In genomic region chr19:7264088-7264765, GRCm38 (mm10) we compare ENCODE assay signal across 9 mouse cellular contexts. TPM values are rescaled to one million over a fixed set of nuclear protein-coding genes. Genes with fewer than 3 reads are reported as not detected.
DNase-seq lines count a peak whose midpoint lies in the region; ATAC-seq lines count a peak whose summit lies in the region.
"Had no signal": no experiment of that assay in that cellular context is flagged by ENCODE, and none has a peak within 500 bp of the region (broad histone marks: within the 10 kb centered on the region; RNA-seq: fewer than 3 reads in every experiment).

No protein-coding gene starts in this region.

- no peaks in the 10 kb centered on the region for H3K36me3 ChIP-seq in forebrain, embryonic 13.5 days (ENCODE audit: poor library complexity, severe bottlenecking)
- H3K36me3 ChIP-seq: liver, embryonic 15.5 days had no signal

- peak overlapping the region; percentile 40 for H3K4me2 ChIP-seq in forebrain, embryonic 13.5 days
- H3K4me2 ChIP-seq: liver, embryonic 15.5 days had no signal

- intact Hi-C loops in heart, postnatal 14 days (cut with DNase I): loop anchor here (2.0 to 10.0 kb wide), 2 partner anchors 81 to 351 kb away; partner anchors contain the start of gene Hrasls5

- no peak overlapping the region for H3K4me3 ChIP-seq in forebrain, embryonic 13.5 days
- H3K4me3 ChIP-seq: liver, embryonic 15.5 days had no signal

- H3K9ac ChIP-seq in forebrain, embryonic 13.5 days: 0 out of 2 replicates have a peak overlapping the region, but pooled peaks have one; percentile 98
- H3K9ac ChIP-seq: liver, embryonic 15.5 days had no signal

- 12% methylated on average over 9 of the region's 9 CpGs for WGBS in forebrain, embryonic 13.5 days

- DNase-seq in Muller cell, postnatal 12 days (ENCODE audit: inconsistent ontology term): peak; percentile 74
- DNase-seq in cerebellum, adult 11 months: peak; percentile 79
- peak; percentile 86 to 91 for DNase-seq in heart, postnatal 14 days
- DNase-seq in kidney, postnatal 4 days: peak; percentile 91
- DNase-seq in skeletal muscle tissue, adult 2 months (ENCODE audit: low read depth, low spot score): peak; percentile 63
- peak; percentile 72 for DNase-seq in yolk sac, embryonic 10.5 days (ENCODE audit: low spot score)

- H3K27me3 ChIP-seq in forebrain, embryonic 13.5 days: no peaks in the 10 kb centered on the region

- peaks cover 40% of the 10 kb centered on the region for H3K4me1 ChIP-seq in forebrain, embryonic 13.5 days

- peak overlapping the region; percentile 100 for H3K27ac ChIP-seq in forebrain, embryonic 13.5 days
- H3K27ac ChIP-seq: liver, embryonic 15.5 days had no signal

- 0 out of 2 replicates have a peak, but pooled peaks cover 4% of the 10 kb centered on the region for H3K9me3 ChIP-seq in forebrain, embryonic 13.5 days (replicated peaks)
- H3K9me3 ChIP-seq: liver, embryonic 15.5 days had no signal

- no peak for ATAC-seq in forebrain, embryonic 13.5 days
- ATAC-seq in megakaryocyte, adult 5-6 weeks (ENCODE audit: poor library complexity, severe bottlenecking): peak; percentile 66

RNA-seq across cellular contexts. Expression of gene Rcor2, which starts 2.9 kb away (rescaled TPM):
- 58.1 and 60.6 TPM in 2 replicates for polyA plus RNA-seq in forebrain, embryonic 13.5 days (2015; fragmentation: Nextera tagmentation; extraction: Ambion mirVana)
- total RNA-seq in heart, postnatal 14 days (2021): 10 to 100 TPM; 10.7 to 12.7 TPM
- total RNA-seq in megakaryocyte, adult 5-6 weeks (2015): 0.45 TPM in 1 of 2 replicates, not detected in the other
- 0.08 and 1.9 TPM in 2 replicates for total RNA-seq in megakaryocyte, adult 5-6 weeks (2017)

RNA-seq across cellular contexts. Expression of gene Naa40, which starts 23.2 kb away (rescaled TPM):
- polyA plus RNA-seq in forebrain, embryonic 13.5 days (2015; fragmentation: Nextera tagmentation; extraction: Ambion mirVana): 71.1 and 80.5 TPM in 2 replicates
- total RNA-seq in heart, postnatal 14 days (2021): 10 to 100 TPM; 19.9 to 20.3 TPM
- 31.2 and 31.9 TPM in 2 replicates for total RNA-seq in megakaryocyte, adult 5-6 weeks (2015)
- total RNA-seq in megakaryocyte, adult 5-6 weeks (2017): 31.9 and 33.2 TPM in 2 replicates

RNA-seq across cellular contexts. Expression of gene Cox8a, which starts 46.8 kb away (rescaled TPM):
- 673 and 749 TPM in 2 replicates for polyA plus RNA-seq in forebrain, embryonic 13.5 days (2015; fragmentation: Nextera tagmentation; extraction: Ambion mirVana)
- total RNA-seq in heart, postnatal 14 days (2021): 100 to 1,000 TPM; 545 to 557 TPM
- 493 and 496 TPM in 2 replicates for total RNA-seq in megakaryocyte, adult 5-6 weeks (2015)
- total RNA-seq in megakaryocyte, adult 5-6 weeks (2017): 661 and 699 TPM in 2 replicates

RNA-seq across cellular contexts. Expression of gene Otub1, which starts 58.1 kb away (rescaled TPM):
- polyA plus RNA-seq in forebrain, embryonic 13.5 days (2015; fragmentation: Nextera tagmentation; extraction: Ambion mirVana): 242 and 249 TPM in 2 replicates
- 10 to 100 TPM; 77.4 to 79.9 TPM for total RNA-seq in heart, postnatal 14 days (2021)
- total RNA-seq in megakaryocyte, adult 5-6 weeks (2015): 33.6 and 40.7 TPM in 2 replicates
- 76.2 and 81.8 TPM in 2 replicates for total RNA-seq in megakaryocyte, adult 5-6 weeks (2017)
